Mouse (Mus musculus): ENCODE data around the gene Paf1. TPM values are rescaled to one million over a fixed set of nuclear protein-coding genes. Genes with fewer than 3 reads are reported as not detected.
"Not testable (repeated sequence)": the region's sequence is repeated elsewhere in the genome, so short reads cannot be mapped to it uniquely, and the experiment has no call there.

The Paf1 gene
- total RNA-seq, 2 experiments from 2014 or later: 71.8 to 93.4 TPM

DNA sequence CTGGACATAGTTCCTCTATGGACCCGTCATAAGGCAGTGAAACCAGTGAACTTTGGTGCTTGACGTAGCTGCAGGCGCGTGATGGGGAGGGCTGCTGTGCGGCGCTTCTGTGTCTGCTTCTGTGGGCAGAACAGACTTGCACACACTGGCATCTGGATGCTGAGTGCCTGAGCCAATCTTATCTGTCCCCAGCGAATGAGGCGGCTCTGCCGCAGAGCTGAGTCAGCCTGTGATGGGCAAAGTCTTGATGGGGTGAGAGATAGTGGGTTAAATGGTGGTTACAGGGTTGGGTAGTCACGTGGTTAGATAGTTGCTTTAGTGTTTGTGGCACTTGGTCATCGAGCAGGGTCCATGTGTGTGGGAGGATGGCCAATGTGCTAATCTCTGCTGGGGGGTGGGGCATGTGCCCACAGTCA is 9.8 kb upstream of the Paf1 start:
- peak in 1 of 2 experiments; percentile 32 for DNase-seq (ENCODE audit: low spot score in 2 of 2)

- no peak for DNase-seq (ENCODE audit: low spot score in 2 of 2)
These were observed 9.1 kb upstream of the Paf1 start for GRCm38 (mm10) chr7:28383606-28384005.

DNA sequence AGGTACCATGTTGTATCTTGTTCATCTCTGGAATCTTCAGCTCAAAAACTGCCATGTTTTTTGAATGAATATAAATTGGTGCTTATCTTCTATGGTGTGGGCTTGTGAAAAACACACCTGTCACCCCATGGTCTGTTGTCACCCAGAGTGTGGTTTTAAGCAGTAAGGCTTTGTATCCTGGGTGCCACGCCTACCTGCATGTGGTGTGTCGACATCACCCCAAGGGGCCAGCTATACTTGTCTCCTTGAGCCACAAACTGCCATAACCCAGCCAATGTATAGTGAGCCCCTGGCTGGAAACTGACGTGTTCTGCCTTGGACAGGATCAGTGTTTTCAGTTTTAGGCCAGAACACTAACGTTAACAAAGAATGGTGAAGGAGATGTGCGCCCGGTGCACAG is 8.6 kb upstream of the Paf1 start:
- DNase-seq (ENCODE audit: low spot score in 2 of 2): no peak

DNA sequence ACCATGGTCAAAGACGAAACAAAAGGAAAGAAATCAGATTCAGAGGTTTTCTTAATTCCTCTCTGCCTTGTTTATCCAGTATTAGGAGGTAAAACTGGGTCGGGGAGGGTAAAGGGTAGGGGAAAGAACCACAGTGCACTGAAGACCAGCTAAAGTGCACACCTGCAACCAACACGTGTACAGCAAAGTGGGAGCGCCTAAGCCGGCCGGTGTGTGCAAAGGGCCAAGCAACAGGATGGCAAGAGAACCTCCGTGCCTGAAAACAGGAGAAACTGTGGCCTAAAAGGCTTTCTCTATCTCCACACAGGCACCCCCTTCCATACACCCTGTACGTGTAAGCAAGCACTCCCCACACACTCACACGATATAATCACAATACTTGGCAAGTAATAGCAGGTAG is 7.6 kb upstream of the Paf1 start:
- DNase-seq (ENCODE audit: low spot score in 2 of 2): no peak

- DNase-seq (ENCODE audit: low spot score in 2 of 2): no peak
These were observed 6.7 kb upstream of the Paf1 start for GRCm38 (mm10) chr7:28386007-28386406.

- DNase-seq (ENCODE audit: low spot score in 2 of 2): peak in 1 of 2 experiments; percentile 76
These were observed 6.3 kb upstream of the Paf1 start for GRCm38 (mm10) chr7:28386462-28386861.

DNA sequence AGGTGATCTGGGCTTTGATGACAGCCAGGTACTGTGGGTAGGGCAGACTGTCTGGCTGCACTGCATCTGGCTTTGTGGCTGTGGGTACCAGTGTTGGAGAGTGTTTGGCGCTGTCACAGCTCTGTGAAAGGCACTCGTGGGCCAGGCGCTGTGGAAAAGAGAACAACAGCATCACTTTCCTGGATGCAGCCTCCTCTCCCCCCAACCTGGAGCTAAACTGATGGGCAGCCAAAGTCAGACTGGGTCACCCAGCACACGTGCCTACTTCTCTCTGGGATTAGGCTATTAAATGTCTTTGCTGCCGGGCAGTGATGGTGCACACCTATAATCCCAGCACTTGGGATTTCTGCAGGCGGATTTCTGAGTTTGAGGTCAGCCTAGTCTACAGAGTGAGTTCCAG is 5.9 kb upstream of the Paf1 start:
- DNase-seq (ENCODE audit: low spot score in 2 of 2): not testable (repeated sequence)

- not testable (repeated sequence) for DNase-seq (ENCODE audit: low spot score in 2 of 2)
These were observed 5.4 kb upstream of the Paf1 start for GRCm38 (mm10) chr7:28387384-28387783.

DNA sequence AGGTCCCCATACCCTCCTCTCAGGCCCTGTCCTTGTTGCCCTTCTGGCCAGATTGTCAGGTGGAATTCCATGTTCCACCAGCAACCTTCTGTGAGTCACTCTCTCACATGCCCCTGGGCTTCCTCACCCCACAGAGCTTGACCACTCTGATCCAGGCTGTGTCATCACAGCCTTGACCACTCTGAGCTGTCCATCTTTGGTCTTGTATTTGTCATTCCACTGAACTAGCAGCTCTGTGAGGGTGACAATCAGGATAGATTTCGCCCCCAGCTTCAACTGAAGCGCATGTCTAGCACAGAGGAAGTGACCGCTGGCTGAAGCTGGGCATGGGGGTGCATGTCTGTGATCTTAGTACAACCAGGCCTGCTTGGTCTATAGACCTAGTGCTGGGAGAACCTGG is 2.4 kb upstream of the Paf1 start:
- no peak for DNase-seq (ENCODE audit: low spot score in 2 of 2)

- DNase-seq (ENCODE audit: low spot score in 2 of 2): no peak
These were observed 661 bp downstream of the Paf1 start for GRCm38 (mm10) chr7:28393272-28393951.

DNA sequence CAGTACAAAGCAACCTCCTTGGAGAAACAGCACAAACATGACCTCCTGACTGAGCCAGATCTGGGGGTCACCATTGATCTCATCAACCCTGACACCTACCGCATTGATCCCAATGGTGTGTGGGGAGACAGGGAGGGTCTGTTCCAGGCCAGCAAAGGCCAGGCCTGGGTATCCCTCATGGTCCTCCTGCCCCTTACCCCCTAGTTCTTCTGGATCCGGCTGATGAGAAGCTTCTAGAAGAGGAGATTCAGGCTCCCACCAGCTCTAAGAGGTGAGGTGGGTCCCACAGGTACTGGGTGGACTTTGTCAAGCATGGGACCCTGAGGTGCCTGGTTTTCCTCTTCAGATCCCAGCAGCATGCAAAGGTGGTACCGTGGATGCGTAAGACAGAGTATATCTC is 2.7 kb downstream of the Paf1 start:
- no peak for DNase-seq (ENCODE audit: low spot score in 2 of 2)

DNA sequence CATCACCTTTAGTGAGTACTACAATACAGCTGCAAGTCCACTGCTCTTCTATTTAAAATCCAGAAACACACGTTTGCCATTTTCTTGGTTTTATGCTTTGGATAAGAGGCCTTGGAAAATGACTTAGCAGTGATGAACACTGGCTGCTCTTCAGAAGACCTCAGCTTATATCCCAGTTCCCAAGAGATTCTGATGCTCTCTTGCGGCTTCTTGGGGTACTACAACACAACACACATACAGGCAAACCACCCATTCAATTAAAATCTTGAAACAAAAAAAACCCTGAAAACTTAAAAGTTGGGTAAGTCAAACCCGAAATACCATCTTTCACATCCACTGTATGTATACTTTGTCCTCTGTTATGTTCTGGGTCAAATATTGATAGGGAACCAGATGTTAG is 5.2 kb downstream of the Paf1 start:
- DNase-seq (ENCODE audit: low spot score in 2 of 2): no peak

- no peak for DNase-seq (ENCODE audit: low spot score in 2 of 2)
These were observed 6.1 kb downstream of the Paf1 start for GRCm38 (mm10) chr7:28398696-28399340.

- DNase-seq (ENCODE audit: low spot score in 2 of 2): no peak
These were observed 8.3 kb downstream of the Paf1 start for GRCm38 (mm10) chr7:28401030-28401429.

DNA sequence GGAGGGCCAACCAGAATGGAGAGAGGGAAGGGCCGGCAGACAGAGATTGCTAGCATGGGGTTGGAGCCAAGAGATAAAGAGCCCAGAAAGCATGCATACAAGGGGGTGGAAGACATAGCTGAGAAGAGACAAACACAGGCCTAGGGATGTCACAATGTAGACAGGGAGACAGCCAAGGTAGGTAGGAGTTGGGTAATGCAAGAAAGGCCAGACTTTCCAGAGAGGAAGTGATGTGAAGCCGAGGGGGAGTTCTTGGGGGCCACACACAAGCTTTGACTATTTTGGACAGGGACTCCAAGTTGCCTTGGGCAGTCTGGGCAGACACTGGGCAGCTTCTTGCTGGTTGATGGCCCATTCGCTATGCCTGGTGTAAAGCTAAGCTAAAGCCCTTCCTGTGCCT is 9.2 kb downstream of the Paf1 start:
- no peak for DNase-seq (ENCODE audit: low spot score in 2 of 2)

DNA sequence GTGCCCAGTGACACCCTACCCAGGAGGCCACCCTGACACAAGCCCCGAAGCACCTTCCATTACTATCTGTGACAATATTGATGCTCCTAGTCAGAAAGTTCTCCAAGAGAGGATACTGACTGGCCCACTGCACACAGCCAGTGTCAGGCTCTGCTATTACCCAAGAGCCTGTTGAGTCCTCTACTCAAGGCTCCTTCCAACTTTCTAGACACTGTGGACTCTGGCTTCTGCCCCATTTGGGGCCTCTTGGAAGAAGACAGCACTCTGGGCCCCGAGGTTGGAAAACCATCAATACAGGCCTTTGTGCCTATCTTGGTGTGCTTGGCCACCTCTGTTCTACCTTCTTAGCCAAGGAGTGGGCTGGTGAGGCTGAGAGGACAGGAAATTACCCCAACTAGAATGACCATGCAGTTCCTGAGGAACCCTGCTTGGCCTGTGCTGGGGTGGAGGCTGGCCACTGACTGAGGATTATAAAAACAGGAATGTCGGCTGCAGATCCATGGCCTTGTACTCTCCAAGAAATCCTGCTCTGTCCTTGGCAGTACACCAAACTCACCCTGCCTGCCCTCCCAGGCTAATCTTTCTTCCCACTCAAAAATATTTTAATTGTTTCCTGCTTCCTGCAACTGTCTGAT is 18.2 kb downstream of the Paf1 start:
- DNase-seq (ENCODE audit: low spot score in 2 of 2): peak in 1 of 2 experiments; percentile 28

GRCm38 (mm10) chr7:28412826-28413225 is 20.1 kb downstream of the Paf1 start:
- DNase-seq (ENCODE audit: low spot score in 2 of 2): no peak

DNA sequence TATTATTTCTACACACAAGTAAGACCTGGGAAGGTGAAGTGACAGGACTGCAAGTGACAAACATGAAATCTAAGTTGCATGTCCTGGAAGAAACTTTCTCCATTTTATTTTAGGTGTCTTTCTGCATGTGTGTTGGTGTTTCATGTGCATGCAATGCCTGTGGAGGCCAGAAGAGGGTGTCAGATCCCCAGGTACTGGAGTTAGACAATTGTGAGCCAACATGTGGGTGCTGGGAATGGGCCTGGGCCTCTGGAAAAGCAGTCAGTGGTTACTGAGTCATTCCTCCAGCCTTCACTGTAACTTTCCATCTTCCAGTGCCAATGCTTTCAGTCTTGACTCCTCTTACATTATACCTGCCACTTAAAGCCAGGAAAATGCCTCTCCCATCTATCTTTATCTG is 24.6 kb downstream of the Paf1 start:
- no peak for DNase-seq (ENCODE audit: low spot score in 2 of 2)

DNA sequence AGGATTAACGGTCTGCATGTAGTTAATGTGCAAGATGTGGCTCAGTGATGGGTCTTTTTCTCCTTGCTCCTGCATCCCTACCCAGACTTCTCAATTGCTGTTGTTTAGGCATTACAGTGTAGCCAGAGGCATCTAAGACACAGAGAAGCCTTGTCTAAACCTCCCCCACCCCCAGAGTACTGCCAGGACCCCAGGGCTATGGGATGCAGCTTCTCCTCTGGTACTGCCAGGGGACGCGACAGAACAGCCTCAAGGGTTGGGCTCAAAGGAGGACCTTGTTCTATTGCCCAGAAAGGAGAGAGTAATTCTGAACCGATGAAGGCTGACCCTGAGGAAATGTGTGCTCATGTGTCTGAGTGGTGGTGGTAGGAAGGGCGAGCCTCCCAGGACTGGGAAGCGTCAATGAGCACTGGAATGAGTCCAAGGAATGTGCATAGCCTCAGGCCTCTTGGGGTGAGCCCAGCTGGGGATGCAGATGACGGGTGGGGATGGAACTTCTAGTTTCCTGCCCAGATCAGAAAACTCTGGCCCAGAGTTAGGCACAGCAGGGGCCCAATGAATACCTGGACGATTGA is 25.4 kb downstream of the Paf1 start:
- DNase-seq (ENCODE audit: low spot score in 2 of 2): no peak

GRCm38 (mm10) chr7:28419416-28419815 is 26.7 kb downstream of the Paf1 start:
- no peak for DNase-seq (ENCODE audit: low spot score in 2 of 2)

GRCm38 (mm10) chr7:28423018-28423417 is 30.3 kb downstream of the Paf1 start:
- DNase-seq (ENCODE audit: low spot score in 2 of 2): no peak

- no peak for DNase-seq (ENCODE audit: low spot score in 2 of 2)
These were observed 35.0 kb downstream of the Paf1 start for GRCm38 (mm10) chr7:28427738-28428137.
